Mouse (Mus musculus) midbrain, embryonic 13.5 days (tissue): Measurements from ENCODE around the gene Nr5a2. TPM values are rescaled to one million over a fixed set of nuclear protein-coding genes. Genes with fewer than 3 reads are reported as not detected.
"Not testable (repeated sequence)": the region's sequence is repeated elsewhere in the genome, so short reads cannot be mapped to it uniquely, and the experiment has no call there.

Source experiments
- ATAC-seq: fragments of 200-750 bp; cut with Nextera tagmentation; 2 replicates; pipeline ENCODE4 v1.8.0; 2017; ENCODE audit warnings: mild to moderate bottlenecking, moderate TSS enrichment, moderate library complexity
- H3K27ac ChIP-seq: fragments of 300-500 bp; sonication (generic); 2 replicates; pipeline ENCODE4 v1.5.1; 2015; ENCODE audit warnings: inconsistent platforms, mild to moderate bottlenecking, moderate library complexity
- H3K27me3 ChIP-seq: fragments of 300-500 bp; sonication (generic); 2 replicates; pipeline ENCODE4 v1.6.1; 2015; ENCODE audit warnings: mild to moderate bottlenecking, inconsistent platforms
- H3K36me3 ChIP-seq: fragments of 300-500 bp; sonication (generic); 2 replicates; pipeline ENCODE4 v1.6.1; 2015; ENCODE audit warnings: mild to moderate bottlenecking, inconsistent platforms
- H3K4me1 ChIP-seq: fragments of 300-500 bp; sonication (generic); replicated peaks from 2 replicates; pipeline ENCODE4 v1.6.1; 2015; ENCODE audit warnings: inconsistent platforms
- H3K4me2 ChIP-seq: fragments of 300-500 bp; sonication (generic); replicated peaks from 2 replicates; pipeline ENCODE4 v1.6.1; 2015; ENCODE audit warnings: moderate library complexity, mild to moderate bottlenecking, inconsistent platforms
- H3K4me3 ChIP-seq: fragments of 300-500 bp; sonication (generic); replicated peaks from 2 replicates; pipeline ENCODE4 v1.5.1; 2015; ENCODE audit warnings: mild to moderate bottlenecking, inconsistent platforms
- H3K9ac ChIP-seq: fragments of 300-500 bp; sonication (generic); replicated peaks from 2 replicates; pipeline ENCODE4 v1.6.1; 2015; ENCODE audit warnings: mild to moderate bottlenecking, inconsistent platforms
- H3K9me3 ChIP-seq: fragments of 300-500 bp; sonication (generic); 2 replicates; pipeline ENCODE4 v1.6.1; 2016; ENCODE audit warnings: mild to moderate bottlenecking, inconsistent platforms
- WGBS: fragments of 180-500 bp; shearing (Covaris S2); methylation state at CpG from one replicate; pipeline ENCODE4 v1.1.7; 2015; 5-methylcytosine and 5-hydroxymethylcytosine counted together
- polyA plus RNA-seq: library from polyadenylated mRNA; unstranded; fragments of >200 nt; fragmentation: Nextera tagmentation; extraction: Ambion mirVana; gene quantifications from 2 replicates; pipeline ENCODE4 v1.2.1, GENCODE M21; 2015

Gene Nr5a2
- polyA plus RNA-seq, 1 experiment from 2014 or later: 2.1 TPM

DNA sequence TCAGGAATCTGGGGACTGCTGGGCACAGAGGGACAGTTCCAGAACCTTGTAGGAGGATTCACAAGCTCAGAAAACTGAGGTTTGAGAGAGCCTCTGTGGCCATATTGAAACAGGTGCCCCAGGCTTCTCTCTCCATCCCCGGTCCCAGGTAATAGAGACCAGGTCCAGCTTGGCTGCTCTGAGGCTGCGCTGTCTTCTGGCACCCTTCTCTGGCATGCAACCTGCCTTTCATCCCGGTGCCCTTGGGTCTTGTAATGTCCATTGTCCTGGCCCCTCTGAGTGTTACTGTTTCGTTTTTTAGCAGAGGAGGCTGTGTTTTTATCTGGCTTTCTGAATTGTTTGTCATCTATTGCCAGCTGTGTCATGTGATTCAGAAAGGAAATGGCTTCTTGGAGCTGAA, 136.4 kb downstream of the Nr5a2 start:
- H3K4me3 ChIP-seq: no peak overlapping the region
- no peak overlapping the region for H3K9ac ChIP-seq
- no peaks in the 10 kb centered on the region for H3K27me3 ChIP-seq
- H3K9me3 ChIP-seq: no peaks in the 10 kb centered on the region
- H3K4me2 ChIP-seq: no peak overlapping the region
- H3K36me3 ChIP-seq: no peaks in the 10 kb centered on the region
- H3K4me1 ChIP-seq: 0 out of 2 replicates have a peak, but pooled peaks cover 4% of the 10 kb centered on the region
- ATAC-seq: no peak
- WGBS: 89% methylated on average over 4 of the region's 4 CpGs
- H3K27ac ChIP-seq: no peak overlapping the region

DNA sequence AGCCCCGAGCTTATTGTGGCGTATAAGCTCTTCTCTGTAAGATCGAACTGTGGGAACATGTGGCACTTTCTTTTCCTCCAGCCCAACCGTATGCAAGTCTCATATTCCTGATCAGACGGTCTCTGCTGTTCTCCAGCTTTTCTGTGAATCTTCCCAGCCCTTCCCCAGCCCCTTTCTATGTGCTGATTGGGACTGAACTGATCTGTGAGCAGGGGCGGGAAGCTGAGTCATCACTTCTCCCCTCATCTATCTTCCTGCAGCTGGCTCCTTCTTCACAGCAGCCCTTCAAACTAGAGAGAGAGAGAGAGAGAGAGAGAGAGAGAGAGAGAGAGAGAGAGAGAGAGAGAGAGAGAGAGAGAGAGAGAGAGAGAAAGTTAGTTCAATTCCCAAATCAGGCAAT, 159.6 kb downstream of the Nr5a2 start:
- no peak for ATAC-seq
- WGBS: 85% methylated on average over 6 of the region's 6 CpGs
- H3K4me3 ChIP-seq: no peak overlapping the region

DNA sequence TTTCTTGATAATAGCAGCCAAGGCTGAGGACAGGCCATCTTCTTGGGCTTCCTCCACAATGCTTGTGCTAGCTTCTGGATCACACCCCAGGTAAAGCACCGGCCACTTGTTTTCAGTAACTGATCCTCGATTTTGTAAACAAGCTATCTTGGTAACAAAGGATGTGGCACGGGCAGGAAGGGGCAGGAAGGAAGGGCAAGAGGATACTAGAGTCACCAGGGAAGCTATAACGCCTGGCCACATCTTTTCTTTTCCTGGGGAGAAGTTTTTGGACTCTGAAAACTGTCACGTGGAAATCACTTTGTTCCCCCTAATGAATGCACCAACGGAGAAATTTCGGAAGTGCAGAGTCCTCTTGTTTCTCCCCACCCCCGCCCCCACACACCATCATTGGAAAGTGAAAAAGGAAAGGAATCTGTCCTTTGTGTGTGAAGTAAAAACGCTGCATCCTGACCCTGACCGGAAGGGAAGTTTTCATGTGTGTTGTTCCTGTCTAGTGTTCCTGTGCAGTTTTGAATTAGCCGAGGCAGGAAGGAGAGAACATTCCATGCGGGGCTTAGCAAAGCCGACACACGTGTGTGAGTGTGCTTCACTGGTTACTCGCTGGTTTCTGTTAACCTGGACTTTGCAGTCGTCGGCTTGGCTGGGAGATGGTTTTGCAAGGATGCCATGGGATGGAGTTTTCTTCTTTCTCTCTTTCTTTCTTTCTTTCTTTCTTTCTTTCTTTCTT, 163.7 kb downstream of the Nr5a2 start:
- H3K4me3 ChIP-seq: no peak overlapping the region
- no peak for ATAC-seq
- no peaks in the 10 kb centered on the region for H3K4me1 ChIP-seq
- H3K36me3 ChIP-seq: no peaks in the 10 kb centered on the region
- H3K9ac ChIP-seq: no peak overlapping the region
- no peak overlapping the region for H3K4me2 ChIP-seq
- no peaks in the 10 kb centered on the region for H3K9me3 ChIP-seq
- H3K27ac ChIP-seq: no peak overlapping the region
- no peaks in the 10 kb centered on the region for H3K27me3 ChIP-seq
- WGBS: 47% methylated on average over 17 of the region's 17 CpGs

More for the DNA sequence above, 159.6 kb downstream of the Nr5a2 start:
- Histone ChIP-seq H3K27ac (no peak overlapping the region), H3K9me3 (no peaks in the 10 kb centered on the region), H3K36me3 (no peaks in the 10 kb centered on the region), H3K9ac (no peak overlapping the region), H3K27me3 (no peaks in the 10 kb centered on the region), H3K4me1 (no peaks in the 10 kb centered on the region), H3K4me2 (no peak overlapping the region)

DNA sequence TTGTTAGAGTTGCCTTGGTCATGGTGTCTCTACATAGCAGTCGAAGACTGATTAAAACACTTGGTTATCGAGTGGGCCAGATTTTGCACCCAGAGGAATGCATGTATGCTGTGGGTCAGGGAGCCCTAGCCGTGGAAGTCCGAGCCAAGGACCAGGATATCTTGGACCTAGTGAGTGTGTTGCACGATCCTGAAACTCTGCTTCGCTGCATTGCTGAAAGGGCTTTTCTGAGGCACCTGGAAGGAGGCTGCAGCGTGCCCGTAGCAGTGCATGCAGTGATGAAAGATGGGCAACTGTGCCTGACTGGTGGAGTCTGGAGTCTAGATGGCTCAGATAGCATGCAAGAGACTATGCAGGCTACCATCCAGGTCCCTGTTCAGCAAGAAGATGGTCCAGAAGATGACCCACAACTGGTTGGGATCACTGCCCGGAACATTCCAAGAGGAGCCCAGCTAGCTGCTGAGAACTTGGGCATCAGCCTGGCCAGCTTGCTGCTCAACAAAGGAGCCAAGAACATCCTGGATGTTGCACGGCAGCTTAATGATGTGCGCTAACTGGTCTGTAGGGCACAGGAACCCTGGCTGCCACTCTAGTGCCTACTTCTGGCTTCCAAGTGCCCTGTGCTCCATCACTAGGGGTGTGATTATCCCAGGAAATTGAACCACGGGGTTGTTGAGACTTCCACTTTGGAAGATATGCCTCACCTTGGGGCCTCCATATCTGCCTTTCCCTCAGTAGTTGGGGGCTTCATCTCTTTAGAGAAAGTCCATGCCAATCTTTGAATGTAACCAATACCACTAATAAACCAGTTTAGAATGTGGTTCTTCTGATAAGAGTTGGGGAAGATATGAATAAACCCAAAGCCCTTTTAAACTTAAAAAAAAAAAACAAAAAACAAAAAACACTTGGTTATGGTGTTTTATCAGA, 167.0 kb downstream of the Nr5a2 start:
- 94% methylated on average over 12 of the region's 12 CpGs for WGBS
- H3K9me3 ChIP-seq, H3K4me3 ChIP-seq, H3K27me3 ChIP-seq, ATAC-seq, H3K9ac ChIP-seq, H3K36me3 ChIP-seq, H3K27ac ChIP-seq, H3K4me2 ChIP-seq, H3K4me1 ChIP-seq: not testable (repeated sequence)
